Mouse (Mus musculus) forebrain, embryonic 15.5 days (tissue): ENCODE measurements at regions not wholly inside any gene's neighbourhood (a gene's known extent, or its start where the extent isn't known, plus 50 kb on each side); places are given as distances from the start of the nearest gene placed in this dataset.
A peak's percentile ranks its signal among the peaks of the same experiment; 100 is the strongest.

ENCODE experiments used
- ATAC-seq: fragments of 200-750 bp; cut with Nextera tagmentation; replicated peaks from 2 replicates; pipeline ENCODE4 v1.8.0; 2017; ENCODE audit warnings: mild to moderate bottlenecking, moderate TSS enrichment, moderate library complexity
- H3K27ac ChIP-seq: fragments of 300-500 bp; sonication (generic); replicated peaks from 2 replicates; pipeline ENCODE4 v1.5.1; 2015; ENCODE audit warnings: mild to moderate bottlenecking, inconsistent platforms
- H3K27me3 ChIP-seq: fragments of 300-500 bp; sonication (generic); 2 replicates; pipeline ENCODE4 v1.6.1; 2015; ENCODE audit warnings: inconsistent platforms
- H3K36me3 ChIP-seq: fragments of 300-500 bp; sonication (generic); 2 replicates; pipeline ENCODE4 v1.6.1; 2015; ENCODE audit warnings: mild to moderate bottlenecking, inconsistent platforms
- H3K4me1 ChIP-seq: fragments of 300-500 bp; sonication (generic); 2 replicates; pipeline ENCODE4 v1.6.1; 2015; ENCODE audit warnings: inconsistent platforms
- H3K4me2 ChIP-seq: fragments of 300-500 bp; sonication (generic); replicated peaks from 2 replicates; pipeline ENCODE4 v1.6.1; 2015; ENCODE audit warnings: mild to moderate bottlenecking, inconsistent platforms
- H3K4me3 ChIP-seq: fragments of 300-500 bp; sonication (generic); 2 replicates; pipeline ENCODE4 v1.5.1; 2015; ENCODE audit warnings: mild to moderate bottlenecking, inconsistent platforms
- H3K9ac ChIP-seq: fragments of 300-500 bp; sonication (generic); replicated peaks from 2 replicates; pipeline ENCODE4 v1.6.1; 2015; ENCODE audit warnings: mild to moderate bottlenecking, inconsistent platforms
- H3K9me3 ChIP-seq: fragments of 300-500 bp; sonication (generic); 2 replicates; pipeline ENCODE4 v1.6.1; 2016; ENCODE audit warnings: inconsistent platforms
- WGBS: fragments of 180-500 bp; shearing (Covaris S2); methylation state at CpG from one replicate; pipeline ENCODE4 v1.1.7; 2015; ENCODE audit warnings: mixed read lengths; 5-methylcytosine and 5-hydroxymethylcytosine counted together

DNA sequence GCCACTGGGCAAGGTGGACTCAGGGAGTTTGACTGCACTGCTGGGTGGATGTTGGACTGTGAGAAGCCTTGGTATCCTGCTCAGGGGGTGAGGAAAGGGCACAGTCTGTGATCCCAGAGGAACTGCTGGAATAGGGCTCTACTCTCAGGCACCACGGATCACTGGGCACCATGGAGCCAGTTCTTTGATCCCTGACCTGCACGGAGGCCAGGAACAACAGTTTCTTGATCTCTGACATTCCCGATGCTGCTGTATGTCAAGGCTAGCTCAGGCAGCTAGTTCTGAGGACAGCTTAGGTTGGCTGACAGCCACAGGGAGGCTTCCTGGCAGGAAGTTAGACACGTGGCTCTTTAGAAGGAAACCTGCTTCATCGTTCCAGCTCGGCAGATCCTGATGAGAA is 289.5 kb upstream of the Slit2 start:
- no peaks in the 10 kb centered on the region for H3K4me1 ChIP-seq
- H3K4me3 ChIP-seq, result no peak overlapping the region
- no peak overlapping the region for H3K9ac ChIP-seq
- no peaks in the 10 kb centered on the region for H3K9me3 ChIP-seq
- no peak for ATAC-seq
- H3K27ac ChIP-seq, result no peak overlapping the region
- no peaks in the 10 kb centered on the region for H3K36me3 ChIP-seq
- 76% methylated on average over 6 of the region's 6 CpGs for WGBS
- H3K27me3 ChIP-seq, result no peaks in the 10 kb centered on the region
- no peak overlapping the region for H3K4me2 ChIP-seq

DNA sequence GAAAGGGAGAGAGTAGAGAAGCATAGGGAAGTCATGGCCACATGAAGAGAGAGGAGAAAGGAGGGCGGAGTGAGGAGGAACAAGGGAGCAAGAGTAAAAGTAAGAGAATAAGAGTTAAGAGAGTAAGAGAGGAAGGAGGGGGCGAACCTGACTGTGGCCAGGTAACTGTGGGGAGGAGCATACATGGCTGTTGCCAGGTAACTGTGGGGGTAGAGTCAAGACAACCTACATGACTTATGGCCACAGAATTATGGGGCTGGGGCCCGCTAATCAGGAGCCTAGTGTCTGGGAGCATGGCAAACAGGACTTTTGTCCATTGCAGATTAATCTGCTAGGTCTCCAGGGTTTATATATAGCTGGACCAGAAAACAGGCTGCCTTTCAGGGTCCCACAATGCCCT is 289.0 kb upstream of the Slit2 start:
- Histone ChIP-seq H3K4me2 (no peak overlapping the region), H3K9ac (no peak overlapping the region), H3K4me1 (no peaks in the 10 kb centered on the region), H3K9me3 (no peaks in the 10 kb centered on the region), H3K36me3 (no peaks in the 10 kb centered on the region), H3K27ac (no peak overlapping the region), H3K4me3 (no peak overlapping the region), H3K27me3 (no peaks in the 10 kb centered on the region)
- 96% methylated on average over 3 of the region's 3 CpGs for WGBS
- no peak for ATAC-seq

DNA sequence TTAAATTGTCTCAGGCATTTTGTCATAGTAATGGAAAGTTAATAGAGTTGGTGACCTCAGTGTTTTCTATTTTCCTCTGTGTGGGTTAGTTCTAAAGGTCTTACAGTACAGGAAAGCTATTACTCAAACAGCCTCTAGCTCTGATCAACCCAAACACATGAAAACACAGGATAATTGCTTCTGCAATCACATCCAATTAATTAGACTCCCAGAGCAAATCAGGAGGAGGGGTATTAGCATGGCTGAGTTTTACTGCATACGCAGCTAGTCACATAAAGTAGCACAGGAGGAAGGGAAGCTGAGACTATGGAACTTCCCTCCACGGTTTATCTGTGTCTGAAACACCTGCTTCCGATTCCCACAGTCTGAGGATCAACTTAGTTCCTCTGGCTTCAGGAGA is 288.3 kb upstream of the Slit2 start:
- Histone ChIP-seq H3K27ac (no peak overlapping the region), H3K9me3 (no peaks in the 10 kb centered on the region), H3K9ac (no peak overlapping the region), H3K36me3 (no peaks in the 10 kb centered on the region), H3K4me2 (no peak overlapping the region), H3K4me3 (no peak overlapping the region), H3K27me3 (no peaks in the 10 kb centered on the region), H3K4me1 (no peaks in the 10 kb centered on the region)
- 84% methylated on average over 3 of the region's 3 CpGs for WGBS
- no peak for ATAC-seq

DNA sequence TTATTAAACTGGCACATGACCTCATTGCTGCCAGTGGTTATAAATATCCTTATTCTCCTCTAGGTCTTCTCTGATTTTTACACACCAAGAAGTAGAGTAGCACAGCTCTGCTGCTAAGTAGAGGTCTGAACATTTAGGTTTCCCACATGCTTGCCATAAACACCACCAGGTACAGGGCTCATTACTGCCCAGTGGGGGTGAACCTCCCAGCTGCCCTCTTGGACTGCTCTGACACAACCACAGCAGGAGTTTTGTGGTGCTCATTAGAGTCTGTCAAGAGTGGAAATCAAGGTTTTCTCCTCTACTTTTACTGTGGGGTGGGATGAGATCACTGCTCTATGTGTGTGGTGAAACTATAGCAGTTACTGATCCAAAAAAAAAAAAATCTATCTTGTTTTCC is 271.4 kb upstream of the Slit2 start:
- no peak for ATAC-seq
- Histone ChIP-seq H3K4me1 (no peaks in the 10 kb centered on the region), H3K9ac (no peak overlapping the region), H3K9me3 (no peaks in the 10 kb centered on the region), H3K27ac (no peak overlapping the region), H3K36me3 (no peaks in the 10 kb centered on the region), H3K4me3 (no peak overlapping the region), H3K4me2 (no peak overlapping the region), H3K27me3 (no peaks in the 10 kb centered on the region)

DNA sequence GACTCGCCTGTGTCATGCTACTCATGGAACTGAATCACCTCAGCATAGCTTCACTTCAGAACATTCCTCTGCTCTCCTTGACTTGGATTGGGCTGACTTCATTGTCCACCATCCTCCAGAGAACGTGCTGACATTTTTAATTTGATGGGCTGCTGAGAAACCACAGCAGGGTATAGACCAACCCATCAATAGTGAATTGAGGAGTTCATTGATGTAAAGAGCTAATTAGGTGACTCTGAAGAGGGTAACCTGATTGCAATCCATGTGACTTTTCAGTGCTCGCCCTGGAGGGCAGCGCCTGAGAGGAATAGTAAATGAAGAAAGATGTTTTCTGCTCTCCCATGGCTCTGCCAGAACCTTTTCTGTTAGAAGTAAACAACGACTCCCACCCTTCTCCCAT is 268.6 kb upstream of the Slit2 start:
- Histone ChIP-seq H3K9ac (no peak overlapping the region), H3K27ac (no peak overlapping the region), H3K4me2 (no peak overlapping the region), H3K9me3 (no peaks in the 10 kb centered on the region), H3K36me3 (no peaks in the 10 kb centered on the region), H3K4me1 (no peaks in the 10 kb centered on the region), H3K4me3 (no peak overlapping the region), H3K27me3 (no peaks in the 10 kb centered on the region)
- 12% methylated on average over 5 of the region's 5 CpGs for WGBS
- ATAC-seq, result no peak

DNA sequence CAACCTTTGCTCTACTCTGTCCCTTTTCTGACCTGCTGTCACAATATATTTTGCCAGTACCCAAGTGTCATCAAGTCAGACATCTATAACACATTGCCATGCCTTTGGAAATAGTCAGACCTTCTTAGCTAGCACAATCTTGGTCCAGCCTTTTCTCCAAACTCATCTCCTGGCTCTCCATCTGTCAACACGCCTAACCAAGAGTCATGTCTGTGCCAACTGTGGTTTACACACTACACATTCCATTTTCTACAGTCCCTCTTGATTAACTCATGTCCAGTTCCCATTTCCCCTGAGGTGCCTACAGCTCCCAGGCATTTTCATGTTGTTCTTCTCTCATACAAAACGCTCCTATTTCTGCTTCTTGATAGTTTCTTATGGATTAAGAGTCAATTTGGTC is 258.0 kb upstream of the Slit2 start:
- Histone ChIP-seq H3K4me3 (no peak overlapping the region), H3K36me3 (no peaks in the 10 kb centered on the region), H3K4me1 (no peaks in the 10 kb centered on the region), H3K9me3 (no peaks in the 10 kb centered on the region), H3K27me3 (no peaks in the 10 kb centered on the region), H3K4me2 (no peak overlapping the region), H3K27ac (no peak overlapping the region), H3K9ac (no peak overlapping the region)
- 83% methylated on average over 2 of the region's 2 CpGs for WGBS
- ATAC-seq, result no peak

DNA sequence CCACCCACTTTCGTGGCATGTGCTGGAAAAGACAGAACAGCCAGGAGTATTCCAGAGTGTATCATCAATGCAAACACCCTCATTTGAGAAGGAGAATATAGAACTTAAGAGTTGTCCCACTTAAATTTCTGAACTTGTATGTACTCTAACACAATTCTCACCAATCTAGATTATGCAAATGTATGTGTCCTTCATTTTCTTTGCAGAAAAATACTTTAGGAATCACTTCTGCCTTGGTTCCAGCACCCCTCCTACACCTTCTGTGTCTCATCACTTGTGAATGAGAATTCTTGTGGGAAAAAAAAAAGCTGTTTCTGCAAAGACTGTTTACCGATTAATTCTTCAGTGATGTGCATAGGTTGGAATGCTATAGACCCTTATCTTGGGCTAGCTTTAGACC is 240.2 kb upstream of the Slit2 start:
- Histone ChIP-seq H3K9me3 (no peaks in the 10 kb centered on the region), H3K4me2 (no peak overlapping the region), H3K27ac (no peak overlapping the region), H3K36me3 (no peaks in the 10 kb centered on the region), H3K4me3 (no peak overlapping the region), H3K4me1 (no peaks in the 10 kb centered on the region), H3K27me3 (no peaks in the 10 kb centered on the region), H3K9ac (no peak overlapping the region)
- no peak for ATAC-seq
- 87% methylated on average over 2 of the region's 2 CpGs for WGBS

DNA sequence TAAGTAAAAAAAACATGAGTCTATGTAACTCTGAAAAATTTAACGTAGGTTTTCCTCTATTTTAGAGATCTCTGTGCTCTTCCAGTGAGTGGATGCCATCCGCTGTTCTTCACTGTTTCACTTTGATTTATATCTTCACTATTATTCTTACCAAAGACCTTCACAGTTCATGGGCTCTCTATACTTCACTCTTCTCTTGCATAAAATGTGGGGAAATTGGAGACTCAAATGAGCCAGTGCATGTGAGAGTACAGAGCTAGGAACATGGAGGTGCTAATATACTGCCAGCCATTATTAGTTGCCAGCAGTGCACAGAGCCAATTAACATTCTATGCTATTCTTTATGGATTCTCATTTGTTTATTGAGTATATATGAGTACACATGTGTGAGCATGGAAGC is 237.8 kb upstream of the Slit2 start:
- ATAC-seq, result no peak
- H3K9ac ChIP-seq, result no peak overlapping the region
- 87% methylated on average over 2 of the region's 2 CpGs for WGBS
- H3K36me3 ChIP-seq, result no peaks in the 10 kb centered on the region
- H3K4me1 ChIP-seq, result no peaks in the 10 kb centered on the region
- no peak overlapping the region for H3K4me2 ChIP-seq
- no peak overlapping the region for H3K4me3 ChIP-seq
- H3K9me3 ChIP-seq, result no peaks in the 10 kb centered on the region
- no peak overlapping the region for H3K27ac ChIP-seq
- H3K27me3 ChIP-seq, result no peaks in the 10 kb centered on the region

DNA sequence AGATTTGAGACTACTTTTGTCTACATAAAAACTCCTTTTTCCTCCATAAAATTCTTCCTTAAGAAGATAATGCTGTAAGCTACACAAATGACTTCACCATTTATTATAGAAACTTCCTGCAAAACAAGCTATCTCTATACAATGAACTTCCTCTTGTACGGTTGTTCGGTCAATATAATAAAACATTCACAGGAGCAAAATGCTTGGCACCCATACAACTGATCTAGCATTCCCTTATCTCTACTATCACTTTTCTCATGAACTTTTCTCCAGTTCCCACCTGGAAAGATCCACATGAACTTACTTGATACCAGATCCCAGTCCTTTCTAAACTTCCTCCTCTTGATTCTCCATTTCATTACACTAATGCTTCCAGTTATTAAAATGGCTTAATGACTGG is 231.0 kb upstream of the Slit2 start:
- Histone ChIP-seq H3K36me3 (no peaks in the 10 kb centered on the region), H3K27ac (no peak overlapping the region), H3K9ac (no peak overlapping the region), H3K4me1 (no peaks in the 10 kb centered on the region), H3K4me2 (no peak overlapping the region), H3K9me3 (no peaks in the 10 kb centered on the region), H3K27me3 (no peaks in the 10 kb centered on the region), H3K4me3 (no peak overlapping the region)
- ATAC-seq, result no peak
- WGBS, result 95% methylated on average over 2 of the region's 2 CpGs

DNA sequence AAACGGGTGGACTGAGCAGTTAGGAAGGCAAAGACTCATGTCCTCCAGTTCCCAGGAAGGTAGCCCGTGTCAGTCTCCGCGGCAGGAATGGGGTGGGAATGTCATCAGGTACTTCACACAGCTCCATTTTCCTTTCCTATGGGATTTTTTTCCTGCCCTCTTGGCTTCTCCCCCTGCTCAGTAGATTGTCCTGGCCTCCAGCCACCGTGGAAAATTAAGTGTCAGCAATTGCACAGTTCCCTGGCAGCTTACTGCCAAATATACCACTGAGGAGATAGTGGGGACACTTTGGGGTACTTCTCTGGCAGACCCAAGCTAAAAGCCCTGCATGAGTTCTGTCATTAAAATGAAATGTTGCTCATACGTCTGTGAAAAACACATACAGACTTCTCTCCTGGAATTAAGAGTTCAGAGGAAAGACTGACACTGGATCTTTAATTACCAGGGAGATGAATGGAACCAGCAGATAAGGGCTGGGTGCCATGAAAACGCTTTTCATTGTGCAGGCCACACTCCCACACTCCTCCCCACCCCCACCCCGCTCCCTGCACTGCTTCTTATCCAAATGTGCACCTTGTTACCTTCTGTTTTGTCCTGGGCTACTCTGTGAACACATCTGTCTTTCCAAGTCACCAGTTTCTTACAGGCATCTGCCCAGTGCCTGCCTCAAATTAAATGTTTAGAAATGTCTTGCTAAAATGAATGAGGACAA is 210.1 kb upstream of the Slit2 start:
- no peak overlapping the region for H3K4me3 ChIP-seq
- H3K9ac ChIP-seq, result no peak overlapping the region
- H3K4me2 ChIP-seq, result no peak overlapping the region
- ATAC-seq, result 0 out of 2 replicates have a peak, but pooled peaks have one; percentile 41
- 41% methylated on average over 8 of the region's 8 CpGs for WGBS
- no peaks in the 10 kb centered on the region for H3K36me3 ChIP-seq
- H3K9me3 ChIP-seq, result no peaks in the 10 kb centered on the region
- no peaks in the 10 kb centered on the region for H3K27me3 ChIP-seq
- 0 out of 2 replicates have a peak, but pooled peaks cover 6% of the 10 kb centered on the region for H3K4me1 ChIP-seq
- H3K27ac ChIP-seq, result no peak overlapping the region

DNA sequence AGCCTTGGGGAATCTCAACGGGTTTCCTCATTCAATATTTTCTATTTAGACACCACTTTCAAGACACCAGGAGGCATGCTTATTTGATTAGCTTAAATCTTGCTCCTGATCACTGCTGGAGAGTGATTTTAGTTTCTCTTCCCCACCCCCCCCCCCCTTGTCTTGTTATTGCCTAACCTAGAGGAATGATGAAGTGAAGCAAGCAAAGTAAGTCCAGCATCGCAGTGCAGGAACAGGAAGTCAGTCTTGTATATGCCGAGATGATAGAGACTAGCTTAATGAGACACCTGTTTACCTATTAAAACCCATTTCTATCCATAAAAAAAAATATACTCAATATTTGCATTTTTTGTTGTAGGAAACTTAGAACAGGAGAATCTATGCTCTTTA is 209.6 kb upstream of the Slit2 start:
- no peak overlapping the region for H3K9ac ChIP-seq
- H3K27ac ChIP-seq, result no peak overlapping the region
- no peak overlapping the region for H3K4me2 ChIP-seq
- H3K4me1 ChIP-seq, result 0 out of 2 replicates have a peak, but pooled peaks cover 6% of the 10 kb centered on the region
- H3K4me3 ChIP-seq, result no peak overlapping the region
- no peaks in the 10 kb centered on the region for H3K27me3 ChIP-seq
- 50% methylated on average over 3 of the region's 3 CpGs for WGBS
- no peaks in the 10 kb centered on the region for H3K9me3 ChIP-seq
- ATAC-seq, result no peak
- no peaks in the 10 kb centered on the region for H3K36me3 ChIP-seq

DNA sequence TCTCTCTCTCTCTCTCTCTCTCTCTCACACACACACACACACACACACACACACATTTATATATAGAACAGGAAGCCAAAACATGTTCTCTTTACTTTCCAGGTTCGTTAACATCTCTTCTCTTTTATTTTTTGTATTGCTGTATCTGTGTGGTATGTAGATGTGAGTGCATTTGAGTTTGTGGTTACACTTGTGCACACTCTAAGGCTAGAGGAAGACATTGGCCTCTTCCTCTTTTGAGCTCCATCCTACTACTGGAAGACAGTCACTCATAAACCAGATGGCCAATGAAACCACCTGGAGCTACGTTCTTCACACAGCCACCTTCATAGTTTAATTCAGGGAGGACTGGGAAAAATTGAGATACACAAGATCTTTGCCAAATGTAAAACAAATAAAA is 202.1 kb upstream of the Slit2 start:
- Histone ChIP-seq H3K27ac (no peak overlapping the region), H3K9me3 (no peaks in the 10 kb centered on the region), H3K36me3 (no peaks in the 10 kb centered on the region), H3K27me3 (no peaks in the 10 kb centered on the region), H3K9ac (no peak overlapping the region), H3K4me3 (no peak overlapping the region), H3K4me2 (no peak overlapping the region), H3K4me1 (no peaks in the 10 kb centered on the region)
- no peak for ATAC-seq
- 92% methylated on average over 2 of the region's 2 CpGs for WGBS

DNA sequence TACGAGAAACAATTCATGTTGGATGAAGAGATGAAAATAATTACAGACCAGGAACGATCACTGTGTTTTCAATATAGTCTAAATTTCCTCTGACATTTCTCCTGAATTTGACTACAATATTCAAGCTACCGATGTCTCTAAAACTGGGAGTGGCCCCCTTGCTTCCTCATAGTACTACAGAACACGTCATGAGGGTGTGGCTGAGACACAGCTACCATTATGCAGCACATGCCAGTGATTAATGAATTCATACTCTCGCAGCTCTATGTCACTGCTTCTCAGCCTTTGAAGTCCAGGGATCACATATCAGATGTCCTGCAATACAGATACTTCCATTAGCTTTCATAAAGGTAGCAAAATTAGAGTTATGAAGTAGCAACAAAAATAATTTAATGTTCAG is 201.3 kb upstream of the Slit2 start:
- Histone ChIP-seq H3K4me3 (no peak overlapping the region), H3K27ac (no peak overlapping the region), H3K9me3 (no peaks in the 10 kb centered on the region), H3K27me3 (no peaks in the 10 kb centered on the region), H3K9ac (no peak overlapping the region), H3K36me3 (no peaks in the 10 kb centered on the region), H3K4me1 (no peaks in the 10 kb centered on the region), H3K4me2 (no peak overlapping the region)
- ATAC-seq, result no peak
- 82% methylated on average over 5 of the region's 5 CpGs for WGBS
